Mouse (Mus musculus) stomach, embryonic 16.5 days (tissue): ENCODE results near the gene Serpine1. TPM values are rescaled to one million over a fixed set of nuclear protein-coding genes. Genes with fewer than 3 reads are reported as not detected.

ENCODE experiments used
- ATAC-seq: fragments of 200-750 bp; cut with Nextera tagmentation; 2 replicates; pipeline ENCODE4 v1.8.0; 2017; ENCODE audit warnings: moderate number of reproducible peaks, moderate TSS enrichment; ENCODE audit not compliant: insufficient read depth, low FRiP score
- H3K27ac ChIP-seq: fragments of 300-500 bp; sonication (generic); 2 replicates; pipeline ENCODE4 v1.5.1; 2014; ENCODE audit warnings: low read length
- H3K27me3 ChIP-seq: fragments of 300-500 bp; sonication (generic); 2 replicates; pipeline ENCODE4 v1.6.1; 2014; ENCODE audit warnings: low read length, control low read depth, mixed read lengths; ENCODE audit not compliant: control insufficient read depth, insufficient read depth
- H3K36me3 ChIP-seq: fragments of 300-500 bp; sonication (generic); 2 replicates; pipeline ENCODE4 v1.6.1; 2014; ENCODE audit warnings: low read length; ENCODE audit not compliant: control insufficient read depth, insufficient read depth
- H3K4me1 ChIP-seq: fragments of 300-500 bp; sonication (generic); 2 replicates; pipeline ENCODE4 v1.6.1; 2014; ENCODE audit warnings: low read length, control low read depth, mixed read lengths; ENCODE audit not compliant: control insufficient read depth, insufficient read depth
- H3K4me2 ChIP-seq: fragments of 300-500 bp; sonication (generic); 2 replicates; pipeline ENCODE4 v1.6.1; 2014; ENCODE audit warnings: low read depth, low read length, mixed read lengths
- H3K4me3 ChIP-seq: fragments of 300-500 bp; sonication (generic); replicated peaks from 2 replicates; pipeline ENCODE4 v1.5.1; 2014; ENCODE audit warnings: mild to moderate bottlenecking, low read length
- H3K9ac ChIP-seq: fragments of 300-500 bp; sonication (generic); 2 replicates; pipeline ENCODE4 v1.6.1; 2014; ENCODE audit warnings: low read length
- H3K9me3 ChIP-seq: fragments of 300-500 bp; sonication (generic); replicated peaks from 2 replicates; pipeline ENCODE4 v1.6.1; 2016; ENCODE audit warnings: low read length, control low read depth; ENCODE audit not compliant: control insufficient read depth
- WGBS: fragments of 180-500 bp; shearing (Covaris S2); extraction: QIAGEN DNeasy Blood & Tissue Kit; methylation state at CpG from one replicate; pipeline ENCODE4 v1.1.7; 2014; 5-methylcytosine and 5-hydroxymethylcytosine counted together
- polyA plus RNA-seq: library from polyadenylated mRNA; unstranded; fragments of >200 nt; fragmentation: Nextera tagmentation; extraction: Ambion mirVana; gene quantifications from 2 replicates; pipeline ENCODE4 v1.2.1, GENCODE M21; 2015

Serpine1 gene
- polyA plus RNA-seq, 1 experiment from 2014 or later, result 0.45 TPM

- H3K4me2 ChIP-seq, result no peak overlapping the region
- H3K4me3 ChIP-seq, result no peak overlapping the region
- no peaks in the 10 kb centered on the region for H3K27me3 ChIP-seq
- H3K9ac ChIP-seq, result no peak overlapping the region
- ATAC-seq, result peak; percentile 73; the same call in 1 of the 2 replicates
- no peaks in the 10 kb centered on the region for H3K36me3 ChIP-seq
- 65% methylated on average over 28 of the region's 28 CpGs for WGBS
- no peaks in the 10 kb centered on the region for H3K4me1 ChIP-seq
- H3K9me3 ChIP-seq, result no peaks in the 10 kb centered on the region
- H3K27ac ChIP-seq, result no peak overlapping the region
Observed at GRCm38 (mm10) chr5:137102575-137103522, 30.8 kb upstream of the Serpine1 start.

DNA sequence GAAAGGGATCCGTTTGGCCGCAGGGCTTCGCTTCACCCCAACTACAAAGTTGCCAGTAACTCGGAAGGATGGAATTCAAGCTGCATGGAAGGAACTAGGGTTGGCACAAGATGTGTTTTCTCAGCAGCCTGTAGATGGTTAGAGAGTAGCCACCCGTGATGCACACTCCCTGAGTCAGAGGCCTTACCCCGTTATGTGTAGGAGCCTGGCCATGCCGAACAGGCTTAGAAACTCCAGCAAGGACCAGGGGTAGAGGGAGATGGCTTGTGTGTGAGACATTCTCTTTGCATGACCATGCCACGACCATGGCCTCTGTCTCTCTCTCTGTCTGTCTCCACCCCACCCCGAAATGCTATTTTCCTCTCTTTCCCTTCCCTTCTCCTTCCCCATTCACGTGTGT lies 30.0 kb upstream of the Serpine1 start:
- WGBS, result 70% methylated on average over 10 of the region's 10 CpGs
- Histone ChIP-seq H3K36me3 (no peaks in the 10 kb centered on the region), H3K4me3 (no peak overlapping the region), H3K27me3 (no peaks in the 10 kb centered on the region), H3K27ac (no peak overlapping the region), H3K9ac (no peak overlapping the region), H3K4me2 (no peak overlapping the region), H3K4me1 (no peaks in the 10 kb centered on the region), H3K9me3 (no peaks in the 10 kb centered on the region)
- no peak for ATAC-seq

DNA sequence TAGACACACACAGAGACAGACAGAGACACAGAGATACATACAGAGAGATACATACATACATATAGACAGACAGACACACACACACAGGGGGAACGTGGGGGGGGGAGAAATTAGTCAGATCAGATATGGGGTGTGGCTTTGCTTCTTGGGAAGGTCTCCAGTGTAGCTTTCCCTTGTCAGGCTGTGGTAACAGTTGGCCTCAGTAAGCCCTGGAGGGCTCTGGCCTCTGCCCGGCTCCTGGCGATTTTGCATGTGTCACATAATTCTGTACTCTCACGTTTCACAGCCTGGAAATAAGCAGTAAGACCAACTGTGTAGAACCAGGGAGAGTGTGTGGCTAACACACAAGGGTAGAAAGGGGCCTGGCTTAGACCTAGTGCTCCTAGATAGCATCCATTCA lies 28.6 kb upstream of the Serpine1 start:
- no peak for ATAC-seq
- H3K9me3 ChIP-seq, result 0 out of 2 replicates have a peak, but pooled peaks cover 3% of the 10 kb centered on the region
- no peak overlapping the region for H3K27ac ChIP-seq
- H3K36me3 ChIP-seq, result no peaks in the 10 kb centered on the region
- peaks cover 3% of the 10 kb centered on the region; the same call in 1 of the 2 replicates for H3K4me1 ChIP-seq
- no peak overlapping the region for H3K9ac ChIP-seq
- no peak overlapping the region for H3K4me3 ChIP-seq
- 55% methylated on average over 4 of the region's 4 CpGs for WGBS
- H3K4me2 ChIP-seq, result no peak overlapping the region
- H3K27me3 ChIP-seq, result no peaks in the 10 kb centered on the region

- Histone ChIP-seq H3K4me2 (no peak overlapping the region), H3K9me3 (0 out of 2 replicates have a peak, but pooled peaks cover 3% of the 10 kb centered on the region), H3K27me3 (no peaks in the 10 kb centered on the region), H3K4me1 (peaks cover 3% of the 10 kb centered on the region; the same call in 1 of the 2 replicates), H3K27ac (no peak overlapping the region), H3K4me3 (no peak overlapping the region), H3K36me3 (no peaks in the 10 kb centered on the region), H3K9ac (no peak overlapping the region)
- ATAC-seq, result no peak
- WGBS, result 53% methylated on average over 11 of the region's 11 CpGs
Observed at GRCm38 (mm10) chr5:137098418-137098817, 26.4 kb upstream of the Serpine1 start.

- Histone ChIP-seq H3K4me2 (no peak overlapping the region), H3K4me1 (peaks cover 11% of the 10 kb centered on the region; the same call in 1 of the 2 replicates), H3K27ac (peak overlapping the region; percentile 25; the same call in 1 of the 2 replicates), H3K27me3 (no peaks in the 10 kb centered on the region), H3K9me3 (0 out of 2 replicates have a peak, but pooled peaks cover 3% of the 10 kb centered on the region), H3K4me3 (no peak overlapping the region), H3K36me3 (no peaks in the 10 kb centered on the region), H3K9ac (no peak overlapping the region)
- peak; percentile 57; the same call in 1 of the 2 replicates for ATAC-seq
- 33% methylated on average over 1 of the region's 1 CpGs for WGBS
Observed at GRCm38 (mm10) chr5:137096037-137096436, 24.0 kb upstream of the Serpine1 start.

- ATAC-seq, result no peak
- no peak overlapping the region for H3K9ac ChIP-seq
- no peak overlapping the region for H3K27ac ChIP-seq
- 84% methylated on average over 10 of the region's 10 CpGs for WGBS
- H3K4me1 ChIP-seq, result peaks cover 11% of the 10 kb centered on the region; the same call in 1 of the 2 replicates
- no peaks in the 10 kb centered on the region for H3K36me3 ChIP-seq
- H3K27me3 ChIP-seq, result no peaks in the 10 kb centered on the region
- H3K4me3 ChIP-seq, result no peak overlapping the region
- H3K4me2 ChIP-seq, result no peak overlapping the region
- H3K9me3 ChIP-seq, result 0 out of 2 replicates have a peak, but pooled peaks cover 3% of the 10 kb centered on the region
Observed at GRCm38 (mm10) chr5:137095135-137095534, 23.1 kb upstream of the Serpine1 start.

- no peak overlapping the region for H3K27ac ChIP-seq
- H3K9me3 ChIP-seq, result 0 out of 2 replicates have a peak, but pooled peaks cover 3% of the 10 kb centered on the region
- H3K4me3 ChIP-seq, result no peak overlapping the region
- no peaks in the 10 kb centered on the region for H3K27me3 ChIP-seq
- no peak for ATAC-seq
- H3K4me1 ChIP-seq, result peaks cover 11% of the 10 kb centered on the region; the same call in 1 of the 2 replicates
- no peaks in the 10 kb centered on the region for H3K36me3 ChIP-seq
- H3K9ac ChIP-seq, result no peak overlapping the region
- H3K4me2 ChIP-seq, result no peak overlapping the region
- WGBS, result 74% methylated on average over 9 of the region's 9 CpGs
Observed at GRCm38 (mm10) chr5:137093720-137094119, 21.7 kb upstream of the Serpine1 start.

DNA sequence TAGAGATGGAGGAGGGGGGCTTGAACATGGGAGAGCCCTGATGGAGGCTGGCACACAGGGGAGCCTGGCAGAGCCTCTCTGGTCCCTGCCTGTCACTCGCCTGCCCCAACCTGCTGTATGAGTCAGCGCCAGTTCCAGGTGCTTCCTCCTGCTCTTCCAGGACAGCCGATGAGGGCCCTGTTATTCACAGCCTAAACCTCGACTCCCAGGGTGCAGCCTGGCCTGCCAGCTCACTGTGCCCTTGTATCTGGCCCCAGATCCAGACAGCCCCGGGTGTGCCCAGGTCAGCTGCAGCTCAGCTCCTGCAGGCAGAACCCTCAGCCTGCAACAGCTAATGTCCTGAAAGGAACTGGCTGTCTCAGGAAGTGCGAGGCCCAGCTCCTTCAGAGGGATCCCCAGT lies 19.5 kb upstream of the Serpine1 start:
- peaks cover 11% of the 10 kb centered on the region; the same call in 1 of the 2 replicates for H3K4me1 ChIP-seq
- peak; percentile 59; the same call in 1 of the 2 replicates for ATAC-seq
- 48% methylated on average over 6 of the region's 6 CpGs for WGBS
- peak overlapping the region; percentile 39; the same call in 1 of the 2 replicates for H3K27ac ChIP-seq
- H3K27me3 ChIP-seq, result no peaks in the 10 kb centered on the region
- 0 out of 2 replicates have a peak, but pooled peaks cover 1% of the 10 kb centered on the region for H3K9me3 ChIP-seq
- H3K4me3 ChIP-seq, result no peak overlapping the region
- no peak overlapping the region for H3K4me2 ChIP-seq
- no peak overlapping the region for H3K9ac ChIP-seq
- H3K36me3 ChIP-seq, result no peaks in the 10 kb centered on the region

DNA sequence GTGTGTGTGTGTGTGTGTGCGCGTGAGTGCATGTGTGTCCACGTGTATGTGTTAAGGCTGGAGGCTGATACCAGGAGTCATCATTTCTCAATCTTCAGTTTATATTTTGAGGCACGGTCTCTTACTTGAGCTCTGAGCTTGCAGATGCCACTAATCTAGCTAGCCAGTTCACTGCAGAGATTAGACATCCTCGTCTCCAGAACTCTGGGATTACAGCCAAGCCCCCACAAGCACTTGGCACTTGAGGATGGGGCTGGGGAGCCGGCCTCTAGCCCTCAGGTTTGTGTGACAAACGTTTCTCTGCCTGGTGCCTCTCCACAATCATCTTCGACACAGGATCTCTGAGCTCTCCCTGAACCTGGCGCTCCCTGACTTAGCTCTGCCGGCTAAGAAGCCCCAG lies 18.8 kb upstream of the Serpine1 start:
- ATAC-seq, result no peak
- Histone ChIP-seq H3K4me3 (no peak overlapping the region), H3K9ac (no peak overlapping the region), H3K4me1 (peaks cover 10% of the 10 kb centered on the region; the same call in 1 of the 2 replicates), H3K27ac (no peak overlapping the region), H3K9me3 (no peaks in the 10 kb centered on the region), H3K36me3 (no peaks in the 10 kb centered on the region), H3K4me2 (no peak overlapping the region), H3K27me3 (no peaks in the 10 kb centered on the region)
- 71% methylated on average over 10 of the region's 10 CpGs for whole genome bisulfite sequencing
